1 mouse cellular context compared by ENCODE assay signal in the genomic region with DNA sequence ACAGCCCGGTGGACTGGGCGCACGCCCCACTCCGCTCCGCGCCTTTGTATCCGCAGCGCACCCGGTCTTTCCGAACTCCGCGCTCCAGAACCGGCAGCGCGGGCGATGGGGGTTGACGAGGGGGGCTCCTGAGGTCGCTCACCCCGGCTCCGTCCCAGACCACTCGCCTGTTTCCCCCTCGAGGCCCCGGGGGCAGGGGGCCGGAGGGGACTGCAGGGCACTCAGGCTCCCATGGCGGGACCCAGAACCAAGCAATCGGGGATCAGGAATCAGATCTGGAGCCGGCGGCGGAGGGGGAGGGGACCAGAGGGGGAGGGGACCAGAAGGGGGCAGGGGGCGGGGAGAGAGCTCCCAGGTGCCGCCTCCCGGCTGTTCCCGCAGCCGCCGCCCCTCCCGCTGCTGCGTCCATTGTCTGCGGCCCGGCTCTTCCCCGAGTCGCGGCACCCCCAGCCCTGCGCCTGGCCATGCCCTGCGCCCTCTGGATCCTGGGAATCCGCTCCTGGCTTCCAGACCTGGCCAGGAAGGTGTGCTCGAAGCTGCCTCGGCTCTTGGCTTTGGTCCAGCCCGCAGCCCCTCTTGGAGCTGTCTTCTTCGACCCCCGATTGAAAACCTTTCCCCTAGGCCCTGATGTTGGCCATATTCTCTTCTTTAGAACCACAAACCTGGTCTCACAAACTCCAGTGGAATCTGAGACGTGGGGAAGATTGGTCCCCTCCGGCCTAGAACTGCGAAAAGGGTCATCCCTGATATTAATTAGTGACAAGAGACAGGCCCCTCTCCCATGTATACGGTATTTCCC.
TF ChIP-seq lines count a peak whose summit lies in the region.

No protein-coding gene starts in this region.

TF ChIP-seq in CH12.LX, 34 proteins besides CTCF, POLR2A, EP300 and RAD21:
- TF ChIP-seq MYC (IDR thresholded peaks at IDR 0.05; ENCODE audit: low read depth, low read length): no peak
- TF ChIP-seq KAT2A (IDR thresholded peaks at IDR 0.05; ENCODE audit: insufficient replicate concordance, low read length): no peak
- TF ChIP-seq IRF4 (IDR thresholded peaks at IDR 0.05; ENCODE audit: low read depth, low read length): peak; percentile 44; the same call in 1 of the 2 replicates
- TF ChIP-seq E2F4 (IDR thresholded peaks at IDR 0.05; ENCODE audit: insufficient replicate concordance, low read depth, low read length): no peak
- TF ChIP-seq HCFC1 (IDR thresholded peaks at IDR 0.05; ENCODE audit: low read depth, low read length): peak; percentile 54
- no peak for TF ChIP-seq MAX (IDR thresholded peaks at IDR 0.05; ENCODE audit: low read length)
- peak; percentile 36; the same call in 1 of the 2 replicates for TF ChIP-seq SIN3A (IDR thresholded peaks at IDR 0.05; ENCODE audit: low read length)
- TF ChIP-seq NELFE (IDR thresholded peaks at IDR 0.05; ENCODE audit: low read depth, low read length): 0 out of 2 replicates have a peak, but pooled peaks have one; percentile 27
- TF ChIP-seq MEF2A (IDR thresholded peaks at IDR 0.05; ENCODE audit: borderline replicate concordance, low read depth, low read length): no peak
- no peak for TF ChIP-seq ZMIZ1 (IDR thresholded peaks at IDR 0.05; ENCODE audit: low read depth, low read length)
- no peak for TF ChIP-seq JUN (IDR thresholded peaks at IDR 0.05; ENCODE audit: insufficient read depth, low read depth, low read length)
- TF ChIP-seq ELF1 (IDR thresholded peaks at IDR 0.05; ENCODE audit: low read depth, low read length): 0 out of 2 replicates have a peak, but pooled peaks have one; percentile 23
- TF ChIP-seq ZC3H11A (IDR thresholded peaks at IDR 0.05; ENCODE audit: low read depth, low read length): no peak
- no peak for TF ChIP-seq PAX5 (IDR thresholded peaks at IDR 0.05; ENCODE audit: low read length)
- TF ChIP-seq BHLHE40 (IDR thresholded peaks at IDR 0.05; ENCODE audit: low read depth, low read length): no peak
- 0 out of 2 replicates have a peak, but pooled peaks have one; percentile 35 for TF ChIP-seq TCF12 (IDR thresholded peaks at IDR 0.05; ENCODE audit: low read depth, low read length)
- peak; percentile 89 for TF ChIP-seq CHD2 (IDR thresholded peaks at IDR 0.05; ENCODE audit: low read length)
- no peak for TF ChIP-seq JUND (conservative IDR thresholded peaks at IDR 0.05; ENCODE audit: low read depth, low read length)
- TF ChIP-seq UBTF (IDR thresholded peaks at IDR 0.05; ENCODE audit: low read depth, low read length): peak; percentile 57; the same call in 1 of the 2 replicates
- no peak for TF ChIP-seq MAFK (IDR thresholded peaks at IDR 0.05; ENCODE audit: insufficient replicate concordance, low read length)
- TF ChIP-seq POLR2AphosphoS2 (IDR thresholded peaks at IDR 0.05; ENCODE audit: low read depth, low read length): no peak
- TF ChIP-seq ZKSCAN1 (IDR thresholded peaks at IDR 0.05; ENCODE audit: borderline replicate concordance, low read depth, low read length): no peak
- TF ChIP-seq MXI1 (IDR thresholded peaks at IDR 0.05; ENCODE audit: low read depth, low read length): no peak
- TF ChIP-seq USF2 (conservative IDR thresholded peaks at IDR 0.05; ENCODE audit: low read depth, low read length): no peak
- no peak for TF ChIP-seq TBP (conservative IDR thresholded peaks at IDR 0.05; ENCODE audit: low read depth, low read length)
- TF ChIP-seq ZNF384 (IDR thresholded peaks at IDR 0.05; ENCODE audit: low read depth, low read length): no peak
- peak; percentile 73 for TF ChIP-seq MAZ (IDR thresholded peaks at IDR 0.05; ENCODE audit: low read depth, low read length)
